13 mouse cellular contexts compared by ENCODE assay signal in the genomic region with DNA sequence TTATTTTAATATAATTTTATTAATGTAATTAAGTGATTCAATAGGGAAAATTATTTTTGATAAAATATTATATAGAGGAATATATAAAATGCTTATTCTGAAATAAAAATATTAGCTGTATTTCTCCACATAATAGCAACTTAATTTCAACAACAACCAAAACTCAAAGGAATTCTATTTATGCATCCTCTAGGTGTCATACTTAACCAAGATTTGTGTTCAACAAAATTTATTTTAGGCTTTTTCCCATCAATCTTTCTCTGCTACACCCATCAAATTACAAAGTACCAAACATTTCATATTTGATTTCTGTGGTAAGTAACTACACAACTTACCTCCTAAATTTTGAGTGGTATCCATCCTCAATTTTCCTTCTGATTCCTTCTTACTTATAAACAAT. TPM values are rescaled to one million over a fixed set of nuclear protein-coding genes. Genes with fewer than 3 reads are reported as not detected.
"Had no signal": no experiment of that assay in that cellular context is flagged by ENCODE, and none has a peak within 500 bp of the region (broad histone marks: within the 10 kb centered on the region; RNA-seq: fewer than 3 reads in every experiment).

No protein-coding gene starts in this region.

- H3K36me3 ChIP-seq: kidney, embryonic 15.5 days; limb, embryonic 13.5 days; neural tube, embryonic 12.5 days had no signal

- H3K27me3 ChIP-seq: limb, embryonic 13.5 days; neural tube, embryonic 12.5 days had no signal

- H3K9ac ChIP-seq: kidney, embryonic 15.5 days; limb, embryonic 13.5 days; liver, embryonic 14.5 days; neural tube, embryonic 12.5 days had no signal

- H3K27ac ChIP-seq: kidney, embryonic 15.5 days; limb, embryonic 13.5 days; liver, embryonic 14.5 days; neural tube, embryonic 12.5 days had no signal

- DNase-seq: kidney, adult 2 months; kidney, postnatal 14 days; layer of hippocampus, postnatal 36 days; left cerebral cortex, postnatal 4 days; lung, adult 18-20 months; thymus, adult 18-20 months; thymus, postnatal 25 days had no signal

- H3K4me3 ChIP-seq: kidney, embryonic 15.5 days; limb, embryonic 13.5 days; neural tube, embryonic 12.5 days had no signal

RNA-seq across cellular contexts. Expression of gene Thsd7a, which starts 3.1 kb away (rescaled TPM):
- total RNA-seq: monocyte, adult 5-6 weeks; neutrophil, adult 5-6 weeks had no signal
